Mouse (Mus musculus) forebrain, embryonic 12.5 days (tissue): ENCODE measurements around the gene Fstl4. TPM values are rescaled to one million over a fixed set of nuclear protein-coding genes. Genes with fewer than 3 reads are reported as not detected.

Experiments used
- ATAC-seq: fragments of 200-750 bp; cut with Nextera tagmentation; 2 replicates; pipeline ENCODE4 v1.8.0; 2017; ENCODE audit warnings: moderate TSS enrichment; ENCODE audit not compliant: low FRiP score
- H3K27ac ChIP-seq: fragments of 300-500 bp; sonication (generic); 2 replicates; pipeline ENCODE4 v1.5.1; 2016; ENCODE audit warnings: mild to moderate bottlenecking
- H3K27me3 ChIP-seq: fragments of 300-500 bp; sonication (generic); 2 replicates; pipeline ENCODE4 v1.6.1; 2016; ENCODE audit warnings: mild to moderate bottlenecking
- H3K36me3 ChIP-seq: fragments of 300-500 bp; sonication (generic); replicated peaks from 2 replicates; pipeline ENCODE4 v1.6.1; 2016; ENCODE audit warnings: mild to moderate bottlenecking
- H3K4me1 ChIP-seq: fragments of 300-500 bp; sonication (generic); 2 replicates; pipeline ENCODE4 v1.6.1; 2016
- H3K4me2 ChIP-seq: fragments of 300-500 bp; sonication (generic); 2 replicates; pipeline ENCODE4 v1.6.1; 2016; ENCODE audit warnings: mild to moderate bottlenecking, moderate library complexity
- H3K4me3 ChIP-seq: fragments of 300-500 bp; sonication (generic); replicated peaks from 2 replicates; pipeline ENCODE4 v1.5.1; 2016; ENCODE audit warnings: mild to moderate bottlenecking
- H3K9ac ChIP-seq: fragments of 300-500 bp; sonication (generic); 2 replicates; pipeline ENCODE4 v1.6.1; 2016; ENCODE audit warnings: mild to moderate bottlenecking
- H3K9me3 ChIP-seq: fragments of 300-500 bp; sonication (generic); 2 replicates; pipeline ENCODE4 v1.6.1; 2016
- WGBS: fragments of 180-500 bp; shearing (Covaris S2); methylation state at CpG from one replicate; pipeline ENCODE4 v1.1.7; 2016; 5-methylcytosine and 5-hydroxymethylcytosine counted together
- polyA plus RNA-seq: library from polyadenylated mRNA; unstranded; fragments of >200 nt; fragmentation: Nextera tagmentation; extraction: Ambion mirVana; gene quantifications from 2 replicates; pipeline ENCODE4 v1.2.1, GENCODE M21; 2016

Gene Fstl4
- polyA plus RNA-seq, 1 experiment from 2014 or later: 1.0 TPM

GRCm38 (mm10) chr11:53136371-53136770 lies 371.9 kb downstream of the Fstl4 start:
- 54% methylated on average over 11 of the region's 11 CpGs for WGBS
- no peak overlapping the region for H3K4me3 ChIP-seq
- no peaks in the 10 kb centered on the region for H3K36me3 ChIP-seq
- H3K4me1 ChIP-seq: peaks cover 30% of the 10 kb centered on the region
- no peak overlapping the region for H3K4me2 ChIP-seq
- H3K27me3 ChIP-seq: peaks cover 3% of the 10 kb centered on the region; the same call in 1 of the 2 replicates
- no peaks in the 10 kb centered on the region for H3K9me3 ChIP-seq
- ATAC-seq: no peak
- no peak overlapping the region for H3K9ac ChIP-seq
- no peak overlapping the region for H3K27ac ChIP-seq

GRCm38 (mm10) chr11:53137381-53137780 lies 372.9 kb downstream of the Fstl4 start:
- Histone ChIP-seq H3K27me3 (peaks cover 3% of the 10 kb centered on the region; the same call in 1 of the 2 replicates), H3K4me2 (no peak overlapping the region), H3K36me3 (no peaks in the 10 kb centered on the region), H3K9me3 (no peaks in the 10 kb centered on the region), H3K27ac (no peak overlapping the region), H3K4me1 (peaks cover 27% of the 10 kb centered on the region), H3K9ac (no peak overlapping the region), H3K4me3 (no peak overlapping the region)
- WGBS: 74% methylated on average over 8 of the region's 8 CpGs
- no peak for ATAC-seq

DNA sequence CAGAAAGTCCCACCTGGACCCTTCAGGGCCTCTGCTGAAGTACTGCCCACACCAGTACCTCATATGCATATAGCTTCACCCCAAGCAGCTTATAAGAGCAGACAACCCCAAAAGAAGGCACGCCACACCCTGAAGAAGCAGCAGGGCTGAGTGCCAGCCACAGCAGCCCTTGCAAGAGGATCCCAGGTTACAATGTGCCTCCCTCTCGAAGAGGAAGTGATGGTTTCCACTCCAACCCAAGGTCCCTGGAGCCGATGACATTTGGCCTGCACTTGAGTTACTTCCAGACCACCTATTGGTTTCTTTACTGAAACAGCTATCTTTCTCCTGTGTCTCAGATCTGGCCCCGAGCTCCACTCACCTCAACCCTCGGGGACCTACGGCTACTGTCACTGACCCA lies 373.8 kb downstream of the Fstl4 start:
- Histone ChIP-seq H3K9me3 (no peaks in the 10 kb centered on the region), H3K27me3 (peaks cover 8% of the 10 kb centered on the region; the same call in 1 of the 2 replicates), H3K36me3 (no peaks in the 10 kb centered on the region), H3K27ac (no peak overlapping the region), H3K4me2 (no peak overlapping the region), H3K9ac (no peak overlapping the region), H3K4me1 (peaks cover 19% of the 10 kb centered on the region), H3K4me3 (no peak overlapping the region)
- ATAC-seq: no peak
- 89% methylated on average over 6 of the region's 6 CpGs for WGBS

DNA sequence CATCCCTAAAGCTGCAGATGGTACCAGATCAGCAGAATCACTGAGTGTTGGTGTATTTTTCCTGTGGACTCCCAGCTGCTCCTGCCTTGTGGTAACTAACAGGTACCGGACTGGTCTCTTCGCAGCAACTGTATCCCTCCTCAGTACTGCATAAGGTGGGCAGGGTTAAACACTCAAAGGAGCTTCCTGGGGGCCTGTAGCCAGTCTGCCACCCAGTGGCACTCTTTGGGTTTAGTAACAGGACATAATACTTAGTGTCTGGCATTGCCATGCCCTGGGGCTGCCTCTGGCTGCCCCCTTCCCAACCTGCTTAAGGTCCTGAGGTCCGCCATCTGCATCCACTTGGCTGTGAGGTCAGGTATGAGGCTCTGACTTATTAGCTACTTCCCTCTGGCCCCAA lies 375.2 kb downstream of the Fstl4 start:
- WGBS: 77% methylated on average over 3 of the region's 3 CpGs

DNA sequence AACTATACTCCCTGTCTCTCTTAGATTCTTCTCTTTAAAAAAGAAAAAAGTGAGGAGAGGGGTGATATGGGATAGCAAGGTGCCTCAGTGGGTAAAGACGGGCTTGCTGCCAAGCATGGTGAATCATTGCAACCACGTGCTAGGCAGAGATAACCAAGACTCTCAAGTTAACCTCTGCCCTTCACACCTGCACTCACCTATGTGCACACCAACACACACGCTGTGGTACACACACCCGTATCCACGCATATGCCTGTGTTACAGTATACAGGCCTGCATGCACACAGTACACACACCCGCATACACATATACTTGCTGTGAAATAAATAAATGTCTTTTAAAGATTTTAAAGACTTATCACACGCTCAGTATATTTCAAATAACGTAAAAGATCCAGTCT lies 375.8 kb downstream of the Fstl4 start:
- no peak overlapping the region for H3K27ac ChIP-seq
- no peaks in the 10 kb centered on the region for H3K36me3 ChIP-seq
- H3K4me1 ChIP-seq: peaks cover 19% of the 10 kb centered on the region
- no peak overlapping the region for H3K9ac ChIP-seq
- WGBS: 71% methylated on average over 8 of the region's 8 CpGs
- no peak overlapping the region for H3K4me2 ChIP-seq
- H3K9me3 ChIP-seq: no peaks in the 10 kb centered on the region
- H3K4me3 ChIP-seq: no peak overlapping the region
- ATAC-seq: no peak
- H3K27me3 ChIP-seq: peaks cover 11% of the 10 kb centered on the region; the same call in 1 of the 2 replicates

More for the DNA sequence above, 375.2 kb downstream of the Fstl4 start:
- Histone ChIP-seq H3K4me2 (no peak overlapping the region), H3K27ac (no peak overlapping the region), H3K4me3 (no peak overlapping the region), H3K9ac (no peak overlapping the region), H3K9me3 (no peaks in the 10 kb centered on the region), H3K27me3 (peaks cover 11% of the 10 kb centered on the region; the same call in 1 of the 2 replicates), H3K4me1 (peaks cover 19% of the 10 kb centered on the region), H3K36me3 (no peaks in the 10 kb centered on the region)
- no peak for ATAC-seq

DNA sequence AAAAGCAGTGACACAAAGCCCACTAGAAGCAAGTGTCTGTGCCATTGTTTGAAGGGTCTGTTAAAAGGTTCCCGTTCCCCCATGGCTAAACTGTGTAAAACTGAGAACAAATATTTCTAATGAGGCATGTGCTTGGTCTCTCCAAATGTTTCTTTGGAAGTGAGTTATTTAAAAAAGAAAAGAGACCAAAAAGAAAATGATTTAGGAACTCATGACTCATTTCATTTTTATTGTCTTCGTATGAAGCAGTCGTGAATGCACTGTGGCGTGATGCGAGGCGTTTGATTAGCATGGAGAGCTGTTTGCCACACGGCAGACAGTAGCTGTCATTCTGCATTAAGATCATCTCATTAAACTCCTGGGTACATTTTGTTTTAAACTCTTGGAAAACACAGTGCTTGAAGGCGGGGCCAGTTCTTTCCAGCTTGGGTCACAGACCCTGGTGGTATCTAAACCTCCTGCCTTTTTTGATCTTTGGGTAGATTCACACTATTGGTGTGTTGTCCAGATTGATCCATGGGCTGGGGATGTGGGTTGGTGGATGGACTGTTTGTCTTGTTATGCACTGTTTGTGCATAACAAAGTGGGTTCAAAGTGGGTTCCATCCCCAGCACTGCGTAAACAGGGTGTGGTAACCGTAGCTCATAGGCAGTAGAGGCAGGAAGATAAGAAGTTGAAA lies 376.4 kb downstream of the Fstl4 start:
- no peak overlapping the region for H3K4me2 ChIP-seq
- no peak overlapping the region for H3K27ac ChIP-seq
- WGBS: 47% methylated on average over 10 of the region's 10 CpGs
- peaks cover 11% of the 10 kb centered on the region; the same call in 1 of the 2 replicates for H3K27me3 ChIP-seq
- H3K36me3 ChIP-seq: no peaks in the 10 kb centered on the region
- no peak overlapping the region for H3K9ac ChIP-seq
- H3K4me1 ChIP-seq: peaks cover 23% of the 10 kb centered on the region
- peak; percentile 70 for ATAC-seq
- no peak overlapping the region for H3K4me3 ChIP-seq
- H3K9me3 ChIP-seq: no peaks in the 10 kb centered on the region

- H3K9ac ChIP-seq: no peak overlapping the region
- peaks cover 11% of the 10 kb centered on the region; the same call in 1 of the 2 replicates for H3K27me3 ChIP-seq
- WGBS: 89% methylated on average over 5 of the region's 5 CpGs
- no peaks in the 10 kb centered on the region for H3K9me3 ChIP-seq
- H3K36me3 ChIP-seq: no peaks in the 10 kb centered on the region
- no peak overlapping the region for H3K27ac ChIP-seq
- no peak overlapping the region for H3K4me2 ChIP-seq
- ATAC-seq: no peak
- H3K4me3 ChIP-seq: no peak overlapping the region
- peaks cover 18% of the 10 kb centered on the region for H3K4me1 ChIP-seq
Measured at GRCm38 (mm10) chr11:53143522-53143921, 379.1 kb downstream of the Fstl4 start.

- H3K27me3 ChIP-seq: peaks cover 9% of the 10 kb centered on the region; the same call in 1 of the 2 replicates
- ATAC-seq: no peak
- no peaks in the 10 kb centered on the region for H3K9me3 ChIP-seq
- no peak overlapping the region for H3K4me2 ChIP-seq
- H3K27ac ChIP-seq: no peak overlapping the region
- H3K4me1 ChIP-seq: peaks cover 17% of the 10 kb centered on the region
- 70% methylated on average over 5 of the region's 5 CpGs for WGBS
- no peak overlapping the region for H3K9ac ChIP-seq
- H3K36me3 ChIP-seq: no peaks in the 10 kb centered on the region
- H3K4me3 ChIP-seq: no peak overlapping the region
Measured at GRCm38 (mm10) chr11:53144506-53144905, 380.1 kb downstream of the Fstl4 start.

DNA sequence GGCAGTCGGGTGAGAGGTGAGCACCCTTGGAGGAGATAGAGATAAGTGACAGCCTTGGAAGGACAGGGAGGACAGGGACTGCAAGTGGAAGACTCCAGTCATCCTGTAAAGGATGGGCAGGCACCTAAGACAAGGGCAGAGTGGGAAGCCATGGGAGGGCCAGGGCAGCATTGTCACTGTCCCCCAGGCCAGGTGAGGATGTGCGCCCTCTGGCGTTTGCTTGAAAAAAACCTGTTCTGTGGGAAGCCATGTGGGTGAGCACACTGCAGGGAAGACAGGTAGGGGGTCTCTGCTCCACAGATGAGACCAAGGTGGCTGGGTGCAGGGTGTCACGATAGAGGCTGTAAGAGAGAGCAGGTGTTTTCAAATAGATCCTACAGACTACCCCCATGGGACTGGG lies 381.9 kb downstream of the Fstl4 start:
- Histone ChIP-seq H3K4me1 (peaks cover 5% of the 10 kb centered on the region), H3K4me2 (no peak overlapping the region), H3K27ac (no peak overlapping the region), H3K4me3 (no peak overlapping the region), H3K9me3 (no peaks in the 10 kb centered on the region), H3K27me3 (0 out of 2 replicates have a peak, but pooled peaks cover 8% of the 10 kb centered on the region), H3K9ac (no peak overlapping the region), H3K36me3 (no peaks in the 10 kb centered on the region)
- WGBS: 36% methylated on average over 4 of the region's 4 CpGs
- no peak for ATAC-seq

- Histone ChIP-seq H3K4me2 (no peak overlapping the region), H3K9me3 (no peaks in the 10 kb centered on the region), H3K27me3 (no peaks in the 10 kb centered on the region), H3K4me3 (no peak overlapping the region), H3K4me1 (no peaks in the 10 kb centered on the region), H3K9ac (no peak overlapping the region), H3K36me3 (no peaks in the 10 kb centered on the region), H3K27ac (no peak overlapping the region)
- WGBS: 84% methylated on average over 7 of the region's 7 CpGs
- no peak for ATAC-seq
Measured at GRCm38 (mm10) chr11:53156463-53156862, 392.0 kb downstream of the Fstl4 start.

GRCm38 (mm10) chr11:53157621-53158259 lies 393.3 kb downstream of the Fstl4 start:
- H3K27ac ChIP-seq: no peak overlapping the region
- no peak overlapping the region for H3K4me2 ChIP-seq
- no peaks in the 10 kb centered on the region for H3K36me3 ChIP-seq
- ATAC-seq: no peak
- no peaks in the 10 kb centered on the region for H3K9me3 ChIP-seq
- WGBS: 69% methylated on average over 6 of the region's 6 CpGs
- no peaks in the 10 kb centered on the region for H3K27me3 ChIP-seq
- H3K9ac ChIP-seq: no peak overlapping the region
- no peak overlapping the region for H3K4me3 ChIP-seq
- no peaks in the 10 kb centered on the region for H3K4me1 ChIP-seq

- 85% methylated on average over 6 of the region's 6 CpGs for WGBS
- no peaks in the 10 kb centered on the region for H3K36me3 ChIP-seq
- H3K4me1 ChIP-seq: no peaks in the 10 kb centered on the region
- H3K4me3 ChIP-seq: no peak overlapping the region
- H3K27ac ChIP-seq: no peak overlapping the region
- H3K4me2 ChIP-seq: no peak overlapping the region
- H3K27me3 ChIP-seq: no peaks in the 10 kb centered on the region
- H3K9me3 ChIP-seq: no peaks in the 10 kb centered on the region
- no peak for ATAC-seq
- no peak overlapping the region for H3K9ac ChIP-seq
Measured at GRCm38 (mm10) chr11:53162385-53162784, 398.0 kb downstream of the Fstl4 start.

- WGBS: 70% methylated on average over 2 of the region's 2 CpGs
- Histone ChIP-seq H3K4me3 (no peak overlapping the region), H3K27me3 (no peaks in the 10 kb centered on the region), H3K36me3 (no peaks in the 10 kb centered on the region), H3K27ac (no peak overlapping the region), H3K4me2 (no peak overlapping the region), H3K4me1 (no peaks in the 10 kb centered on the region), H3K9ac (no peak overlapping the region), H3K9me3 (no peaks in the 10 kb centered on the region)
- ATAC-seq: no peak
Measured at GRCm38 (mm10) chr11:53166478-53166877, 402.0 kb downstream of the Fstl4 start.
